Mouse (Mus musculus): ENCODE measurements at regions not wholly inside any gene's neighbourhood (a gene's known extent, or its start where the extent isn't known, plus 50 kb on each side); places are given as distances from the start of the nearest gene placed in this dataset.

DNA sequence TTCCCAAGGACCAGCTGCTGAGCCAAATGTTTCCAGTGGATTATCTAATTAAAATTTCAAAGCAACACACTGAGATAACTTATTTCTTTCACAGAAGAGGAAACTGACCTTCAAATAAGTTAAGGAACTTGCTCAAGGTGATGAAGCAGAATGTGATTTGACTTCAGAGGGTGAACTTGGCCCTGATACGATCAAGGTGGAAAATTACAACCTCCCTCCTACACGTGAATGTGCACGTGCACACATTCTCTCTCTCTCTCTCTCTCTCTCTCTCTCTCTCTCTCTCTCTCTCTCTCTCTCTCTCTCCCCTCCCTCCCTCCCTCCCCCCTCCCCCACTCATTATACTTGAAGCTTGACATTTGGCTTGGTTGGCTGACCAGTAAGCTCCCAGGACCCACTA, 131.8 kb upstream of the Cxcr4 start:
- no peak for DNase-seq

GRCm38 (mm10) chr1:128722061-128722471, 130.0 kb upstream of the Cxcr4 start:
- no peak for DNase-seq

GRCm38 (mm10) chr1:128714843-128715242, 122.8 kb upstream of the Cxcr4 start:
- no peak for DNase-seq

GRCm38 (mm10) chr1:128712876-128713275, 120.8 kb upstream of the Cxcr4 start:
- DNase-seq: no peak

DNA sequence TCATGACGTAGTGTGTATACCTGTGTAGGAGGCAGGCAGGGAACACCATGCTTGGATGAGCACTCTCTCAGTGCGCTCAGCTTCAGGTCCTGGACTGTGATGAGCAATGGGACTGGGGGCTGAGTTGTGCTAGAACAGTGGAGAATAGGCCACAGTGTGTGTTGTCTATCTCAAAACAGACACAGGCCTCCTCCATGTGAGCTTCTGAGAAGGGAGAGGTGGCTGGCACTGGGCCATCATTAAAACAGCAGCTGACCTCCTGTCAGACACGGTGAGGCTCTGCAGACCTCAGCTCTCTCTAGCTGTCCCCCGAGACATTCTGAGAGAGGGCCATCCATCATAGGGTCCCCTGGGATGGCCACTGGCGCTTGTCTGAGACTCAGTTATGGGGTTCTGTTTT, 119.0 kb upstream of the Cxcr4 start:
- no peak for DNase-seq

DNA sequence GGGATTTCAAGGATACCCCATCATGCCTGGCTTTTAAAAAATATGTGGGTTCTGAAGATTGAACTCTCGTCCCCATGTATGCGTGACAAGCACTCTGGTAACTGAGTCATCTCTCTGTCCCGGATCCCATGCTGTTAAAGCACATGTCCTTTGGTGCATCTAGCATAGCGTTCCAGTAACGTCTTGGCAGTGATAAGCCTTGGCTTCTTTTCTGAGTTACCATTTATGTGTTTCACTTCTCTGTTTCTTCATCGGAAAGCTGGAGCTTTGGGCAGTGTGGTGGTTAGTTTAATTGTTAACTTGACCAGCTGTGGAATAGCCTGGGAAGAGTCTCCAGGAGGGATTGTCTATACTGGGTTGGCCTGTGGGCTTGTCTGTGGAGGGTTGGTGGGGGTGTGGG, 115.7 kb upstream of the Cxcr4 start:
- no peak for DNase-seq

DNA sequence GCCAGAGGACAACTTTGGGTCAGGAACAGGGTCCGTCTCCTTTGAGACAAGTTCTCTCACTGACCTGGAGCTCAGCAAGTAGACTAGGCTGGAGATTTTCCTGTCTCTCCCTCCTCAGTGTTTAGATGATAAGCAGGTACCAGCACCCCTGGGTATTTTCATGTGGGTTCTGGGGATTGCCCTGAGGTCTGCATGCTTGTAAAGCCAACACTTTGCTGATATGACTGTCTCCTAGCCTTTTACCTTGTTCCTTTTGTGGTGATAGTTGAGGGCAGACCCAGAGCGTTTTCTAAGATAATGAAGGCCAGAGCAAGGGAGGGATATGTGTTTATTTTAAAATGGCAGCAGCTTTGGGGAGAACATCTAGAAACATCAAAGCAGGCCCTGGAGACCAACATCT, 114.1 kb upstream of the Cxcr4 start:
- no peak for DNase-seq

DNA sequence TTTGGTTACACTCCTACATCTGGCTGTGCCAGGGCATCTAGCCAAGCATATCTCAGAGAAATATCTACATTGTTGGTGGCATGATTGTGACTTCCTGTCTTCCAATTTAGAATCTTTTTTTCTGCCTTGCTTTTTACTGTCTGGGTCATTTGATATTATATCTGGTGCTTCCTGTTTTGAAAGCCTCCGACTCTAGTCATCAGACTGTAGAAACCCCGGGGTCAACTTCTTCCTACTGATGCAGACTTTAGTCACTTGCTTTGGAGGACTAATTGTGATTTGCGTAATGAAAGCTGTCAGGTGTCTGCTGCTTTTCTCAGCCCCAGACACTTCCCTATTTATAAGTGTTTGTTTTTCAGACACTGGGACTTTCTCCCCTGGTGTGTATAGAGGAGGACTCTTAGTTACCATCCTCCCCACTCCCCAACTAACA, 113.0 kb upstream of the Cxcr4 start:
- DNase-seq: no peak

GRCm38 (mm10) chr1:128701326-128701725, 109.2 kb upstream of the Cxcr4 start:
- no peak for DNase-seq

DNA sequence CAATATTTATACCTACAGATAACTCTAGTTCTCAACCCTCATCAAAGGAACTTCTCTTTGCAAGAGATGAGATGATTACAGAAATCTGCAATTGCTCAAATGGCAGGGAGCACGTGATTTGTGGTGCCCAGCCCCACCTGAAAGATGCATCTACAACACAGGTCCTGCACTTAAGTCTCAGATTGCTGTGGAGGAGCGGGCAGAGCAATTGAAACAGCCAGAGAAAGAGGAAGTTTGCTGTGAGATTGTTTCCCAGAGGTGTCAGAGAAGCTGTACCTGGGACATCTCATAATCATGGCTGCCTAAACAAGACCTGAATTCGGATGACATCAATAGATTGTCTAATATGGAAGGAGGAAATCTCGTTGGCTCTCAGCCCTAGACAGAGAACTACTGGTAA, 105.9 kb upstream of the Cxcr4 start:
- DNase-seq: no peak

DNA sequence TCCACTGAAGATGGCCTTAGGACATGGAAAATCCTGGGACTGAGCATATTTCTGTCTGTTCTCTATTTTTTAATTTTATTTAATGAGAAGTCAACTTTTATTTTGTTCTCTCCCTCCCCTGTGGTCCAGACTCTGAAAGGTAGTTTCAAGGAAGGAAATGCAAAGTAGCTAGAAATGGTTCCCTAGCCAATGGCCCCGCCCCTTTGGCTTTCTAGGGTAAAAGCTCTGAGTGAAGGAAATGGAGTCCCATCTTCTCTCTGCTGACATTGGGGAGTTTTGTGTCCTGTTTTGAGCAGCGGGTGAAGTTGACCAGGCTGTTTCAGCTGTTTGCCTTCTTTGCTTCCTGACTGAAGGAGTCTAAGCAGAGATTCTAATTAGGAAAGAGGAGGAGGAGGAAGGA, 103.8 kb upstream of the Cxcr4 start:
- no peak for DNase-seq

GRCm38 (mm10) chr1:128692799-128693198, 100.7 kb upstream of the Cxcr4 start:
- DNase-seq: no peak

DNA sequence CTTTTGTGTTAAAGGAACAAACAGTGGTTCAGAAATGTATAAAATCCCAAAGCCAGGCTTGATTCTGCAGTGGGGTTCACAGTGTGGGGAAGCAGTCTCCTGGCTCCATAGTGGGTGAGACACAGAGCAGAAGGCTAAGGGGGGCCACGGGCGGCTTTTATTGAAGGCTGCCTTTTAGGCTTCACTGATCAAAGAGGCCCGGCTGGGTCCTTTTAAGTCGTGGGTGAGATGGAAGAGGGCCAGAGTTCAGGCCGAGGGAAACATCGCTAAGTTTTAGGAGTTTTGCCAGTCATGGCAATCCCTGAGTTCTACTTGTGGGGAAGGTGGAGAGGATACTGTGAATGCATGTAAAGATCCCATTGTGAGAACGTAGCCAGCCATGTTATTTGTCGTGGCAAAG, 100.2 kb upstream of the Cxcr4 start:
- DNase-seq: no peak

- DNase-seq: no peak
Measured at GRCm38 (mm10) chr1:128687236-128687927, 95.3 kb upstream of the Cxcr4 start.

DNA sequence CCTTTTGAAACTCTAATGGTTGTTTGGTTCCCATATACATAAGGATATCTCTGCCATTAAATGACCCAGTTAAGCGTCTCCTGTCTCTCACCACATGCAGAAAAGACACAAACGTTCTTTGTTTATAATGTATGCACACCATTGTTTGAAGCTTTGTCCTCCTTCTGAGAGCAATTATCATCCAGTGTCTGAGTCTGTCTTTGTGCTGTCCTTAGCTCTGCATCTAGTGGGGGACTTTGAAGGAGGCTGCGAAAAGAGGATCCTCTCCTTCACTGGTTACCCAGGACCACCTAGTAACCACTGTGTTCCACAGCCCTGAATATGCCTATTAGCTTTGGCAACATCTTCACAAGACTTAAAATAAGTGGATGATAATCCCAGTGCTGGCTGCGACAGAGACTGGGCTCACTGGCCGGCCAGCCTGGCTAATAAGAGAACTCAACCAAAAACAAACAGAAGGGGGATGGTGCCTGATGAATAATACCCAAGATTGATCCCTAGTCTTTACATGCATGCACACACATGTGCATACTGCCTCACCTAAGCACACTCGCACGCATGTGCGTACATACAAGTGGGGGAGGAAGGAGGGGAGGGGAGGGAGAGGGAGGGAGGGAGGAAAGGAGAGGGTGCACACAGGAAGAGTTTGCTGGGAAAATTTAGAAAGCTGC, 93.5 kb upstream of the Cxcr4 start:
- DNase-seq: no peak

GRCm38 (mm10) chr1:128682942-128683341, 90.8 kb upstream of the Cxcr4 start:
- DNase-seq: no peak

DNA sequence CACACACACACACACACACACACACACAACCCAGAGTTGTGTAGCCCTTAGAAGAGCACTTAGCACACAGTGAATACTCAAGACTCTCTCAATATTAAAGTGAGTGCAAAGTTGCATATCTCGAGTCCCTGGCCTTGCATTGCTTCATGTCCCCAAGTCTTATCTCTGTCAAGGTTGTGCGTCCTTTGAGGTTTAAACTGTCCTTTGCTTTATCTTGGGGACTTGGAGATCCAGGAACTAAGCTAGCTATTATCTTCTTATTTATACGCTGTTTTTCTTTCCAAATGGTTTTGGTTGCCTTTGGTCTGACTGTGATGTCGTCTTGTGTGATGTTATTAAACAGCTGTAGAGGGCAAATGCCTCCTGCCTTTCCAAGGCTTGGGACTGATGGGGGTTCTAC, 89.2 kb upstream of the Cxcr4 start:
- DNase-seq: no peak

- DNase-seq: no peak
Measured at GRCm38 (mm10) chr1:128680538-128680937, 88.4 kb upstream of the Cxcr4 start.

GRCm38 (mm10) chr1:128680012-128680411, 87.9 kb upstream of the Cxcr4 start:
- no peak for DNase-seq

GRCm38 (mm10) chr1:128679005-128679980, 87.2 kb upstream of the Cxcr4 start:
- no peak for DNase-seq

DNA sequence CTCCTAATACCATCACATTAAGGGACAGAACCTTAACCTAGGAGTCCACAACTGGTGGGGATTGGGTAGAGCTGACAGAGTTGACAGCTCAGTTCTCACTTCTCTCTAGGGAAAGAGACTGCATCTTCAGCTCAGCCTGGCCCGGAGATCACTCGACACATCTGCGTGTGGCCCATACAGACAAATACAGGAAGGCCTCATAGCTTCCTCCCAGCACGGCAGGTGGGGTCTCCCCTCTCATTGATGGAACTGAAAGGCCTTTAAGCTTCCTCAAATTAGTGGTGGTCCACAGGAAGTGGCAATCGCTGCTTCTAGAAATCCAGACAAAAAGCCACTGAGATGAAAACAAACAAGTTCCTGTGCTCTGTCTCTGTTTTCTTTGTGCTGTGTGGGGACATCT, 83.4 kb upstream of the Cxcr4 start:
- DNase-seq: no peak

DNA sequence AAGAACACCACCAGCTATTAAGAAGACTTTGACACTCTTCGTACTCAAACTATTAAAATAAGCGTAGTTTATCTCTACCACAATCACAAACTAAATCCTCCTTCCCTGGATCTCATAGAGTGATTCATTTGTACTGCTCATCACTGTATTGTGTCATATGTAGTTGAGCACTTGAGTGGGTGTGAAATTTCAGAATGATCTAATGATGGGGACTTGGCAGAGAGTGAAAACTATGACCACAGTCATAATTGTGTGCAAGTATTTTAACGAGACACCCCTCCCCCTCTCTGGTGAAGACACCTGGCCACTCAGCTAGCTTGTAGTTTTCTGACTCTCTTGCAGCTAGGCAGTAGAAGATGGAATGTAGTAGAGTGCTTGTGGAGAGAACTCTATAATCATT, 80.2 kb upstream of the Cxcr4 start:
- no peak for DNase-seq

DNA sequence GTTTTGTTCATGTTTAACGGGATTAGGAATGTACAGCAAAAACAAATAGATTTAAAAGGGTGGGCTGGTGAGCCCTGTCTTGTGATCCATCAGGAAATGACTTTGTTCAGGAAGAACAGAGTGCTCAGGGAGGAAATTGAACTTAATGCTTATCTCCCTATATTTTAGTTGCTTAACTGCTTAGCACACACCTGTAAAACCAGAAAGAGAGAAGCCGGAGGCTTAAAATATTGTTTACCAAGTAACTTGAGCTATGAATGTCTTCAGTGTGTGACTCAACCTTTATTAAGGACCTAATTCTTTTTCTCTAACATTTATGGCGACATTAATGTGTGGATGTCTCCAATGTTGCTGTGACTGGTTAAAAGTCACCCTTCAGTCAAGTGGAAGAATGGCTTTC, 79.4 kb upstream of the Cxcr4 start:
- DNase-seq: no peak

DNA sequence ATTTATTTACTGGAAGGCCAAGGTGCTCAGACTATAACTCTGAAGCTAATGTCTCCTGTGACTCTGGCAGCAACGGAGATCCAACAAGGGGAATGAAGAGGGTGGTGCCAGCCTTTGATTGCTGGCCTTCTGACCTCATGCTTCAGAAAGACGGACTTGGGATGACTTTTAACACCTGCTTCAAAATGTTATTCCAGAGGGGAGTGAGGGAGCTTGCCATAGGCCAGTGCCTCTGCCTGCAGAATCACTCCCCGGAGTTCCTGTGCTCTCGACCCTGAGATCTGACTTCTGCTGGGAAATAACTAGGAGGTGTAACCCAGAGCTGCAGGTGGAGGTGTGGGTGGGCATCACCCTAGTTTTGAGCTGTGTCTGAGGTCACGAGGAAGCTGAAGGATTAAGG, 78.9 kb upstream of the Cxcr4 start:
- DNase-seq: no peak

Data from cerebellum, adult 11-12 months (tissue).